Mouse (Mus musculus) hindbrain, embryonic 10.5 days (tissue): Measurements from ENCODE around the gene Smndc1. TPM values are rescaled to one million over a fixed set of nuclear protein-coding genes. Genes with fewer than 3 reads are reported as not detected.
"Not testable (repeated sequence)": the region's sequence is repeated elsewhere in the genome, so short reads cannot be mapped to it uniquely, and the experiment has no call there.

Source experiments
- DNase-seq: peaks from one replicate; pipeline ENCODE4 v3.0.0-alpha.2; 2017; ENCODE audit warnings: low spot score
- H3K27ac ChIP-seq: fragments of 300-500 bp; sonication (generic); 2 replicates; pipeline ENCODE4 v1.5.1; 2016; ENCODE audit warnings: mild to moderate bottlenecking, moderate library complexity
- H3K27me3 ChIP-seq: fragments of 300-500 bp; sonication (generic); 2 replicates; pipeline ENCODE4 v1.6.1; 2016; ENCODE audit warnings: mild to moderate bottlenecking; ENCODE audit not compliant: poor library complexity, insufficient read depth, severe bottlenecking
- H3K36me3 ChIP-seq: fragments of 300-500 bp; sonication (generic); 2 replicates; pipeline ENCODE4 v1.6.1; 2016; ENCODE audit warnings: mild to moderate bottlenecking, moderate library complexity
- H3K4me1 ChIP-seq: fragments of 300-500 bp; sonication (generic); replicated peaks from 2 replicates; pipeline ENCODE4 v1.6.1; 2016; ENCODE audit warnings: mild to moderate bottlenecking
- H3K4me3 ChIP-seq: fragments of 300-500 bp; sonication (generic); 2 replicates; pipeline ENCODE4 v1.5.1; 2016; ENCODE audit warnings: mild to moderate bottlenecking, moderate library complexity
- H3K9me3 ChIP-seq: fragments of 300-500 bp; sonication (generic); 2 replicates; pipeline ENCODE4 v1.6.1; 2016; ENCODE audit warnings: mild to moderate bottlenecking, moderate library complexity
- WGBS: fragments of 180-500 bp; shearing (Covaris S2); methylation state at CpG from one replicate; pipeline ENCODE4 v1.1.7; 2016; 5-methylcytosine and 5-hydroxymethylcytosine counted together
- polyA plus RNA-seq: library from polyadenylated mRNA; unstranded; fragments of >200 nt; fragmentation: Nextera tagmentation; extraction: Ambion mirVana; gene quantifications from 2 replicates; pipeline ENCODE4 v1.2.1, GENCODE M21; 2016

Smndc1 gene
- polyA plus RNA-seq, 1 experiment from 2014 or later: 36.4 TPM

DNA sequence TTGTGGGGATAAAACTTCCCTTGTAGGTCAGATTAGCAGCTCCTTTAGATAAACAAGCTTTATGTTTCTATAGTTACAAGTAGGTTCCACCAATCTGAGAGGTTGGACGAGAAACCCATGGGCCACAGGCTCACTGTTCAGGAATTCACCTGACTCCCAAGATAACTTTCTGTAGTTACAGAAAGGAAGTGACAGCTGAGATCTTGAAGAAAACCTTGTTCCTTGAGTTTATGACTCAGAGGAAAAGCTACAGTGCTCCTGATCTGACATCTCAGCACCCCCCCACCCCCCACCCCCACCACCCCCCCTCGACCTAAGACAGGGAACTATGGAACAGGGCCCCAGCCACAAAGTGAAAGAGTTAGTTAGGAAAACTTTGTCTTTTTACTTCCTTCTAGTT lies 15.4 kb upstream of the Smndc1 start:
- Histone ChIP-seq H3K27ac (no peak overlapping the region), H3K9me3 (no peaks in the 10 kb centered on the region), H3K36me3 (no peaks in the 10 kb centered on the region), H3K4me1 (peaks cover 12% of the 10 kb centered on the region), H3K27me3 (no peaks in the 10 kb centered on the region), H3K4me3 (no peak overlapping the region)
- WGBS: 74% methylated on average over 2 of the region's 2 CpGs
- no peak for DNase-seq

DNA sequence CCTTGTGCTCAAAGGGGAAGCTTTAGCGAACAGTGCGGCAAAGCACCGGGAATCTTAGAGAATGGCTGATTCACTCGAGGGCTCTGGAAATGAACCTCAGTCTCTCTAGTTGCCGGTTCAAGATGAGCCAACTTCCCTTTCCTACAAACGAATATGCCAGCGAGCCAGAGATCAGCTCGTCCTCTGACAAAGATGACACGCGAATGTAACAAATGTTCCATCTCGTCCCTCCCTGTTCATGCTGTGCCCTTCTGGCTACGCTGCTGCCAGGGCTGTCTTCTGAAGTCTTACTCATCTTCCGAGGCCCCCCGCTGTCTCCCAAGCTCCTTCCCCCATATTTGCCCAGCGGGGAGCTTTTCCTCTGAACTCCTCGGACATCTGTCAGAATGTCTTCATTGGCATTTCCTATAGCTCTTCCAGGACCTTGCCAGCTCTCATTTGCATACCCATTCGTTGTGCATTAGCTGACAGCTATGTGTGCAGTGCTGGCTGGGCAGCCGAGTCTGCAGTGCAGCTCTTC lies 14.5 kb upstream of the Smndc1 start:
- peaks cover 3% of the 10 kb centered on the region for H3K4me1 ChIP-seq
- no peak for DNase-seq
- H3K36me3 ChIP-seq: no peaks in the 10 kb centered on the region
- H3K4me3 ChIP-seq: no peak overlapping the region
- H3K9me3 ChIP-seq: no peaks in the 10 kb centered on the region
- no peaks in the 10 kb centered on the region for H3K27me3 ChIP-seq
- WGBS: 69% methylated on average over 18 of the region's 18 CpGs
- H3K27ac ChIP-seq: no peak overlapping the region

DNA sequence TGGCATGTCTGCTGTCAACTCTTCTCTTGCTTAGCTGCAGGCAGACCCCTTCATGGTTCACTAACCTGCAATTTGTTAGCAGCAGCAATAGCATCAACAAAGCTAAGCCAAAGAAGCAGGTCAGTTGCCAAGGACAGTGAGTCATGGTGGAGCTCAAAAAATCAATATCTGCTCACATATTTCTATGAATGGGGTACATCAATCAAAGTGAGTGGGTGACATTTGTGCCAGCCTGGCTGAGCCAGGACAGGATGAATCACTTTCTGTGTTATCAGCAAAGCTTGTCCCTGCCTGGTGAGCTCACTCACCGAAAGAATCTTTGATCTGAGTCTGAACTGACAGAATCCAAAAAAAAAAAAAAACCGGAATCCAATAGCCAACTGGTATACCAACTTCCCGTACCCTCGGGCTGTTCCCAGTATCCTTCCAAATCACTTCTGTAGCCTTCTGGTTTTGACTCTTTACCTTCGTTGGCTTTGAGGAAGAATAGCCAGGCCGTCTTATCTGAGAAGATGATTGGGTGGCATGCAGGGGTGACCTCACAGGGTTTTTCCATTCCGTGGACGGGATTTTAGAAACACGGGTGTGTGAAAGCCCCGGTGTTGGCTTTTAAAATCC lies 13.9 kb upstream of the Smndc1 start:
- no peaks in the 10 kb centered on the region; the same call in 1 of the 2 replicates for H3K4me1 ChIP-seq
- H3K36me3 ChIP-seq: no peaks in the 10 kb centered on the region
- H3K27ac ChIP-seq: no peak overlapping the region
- DNase-seq: no peak
- no peaks in the 10 kb centered on the region for H3K27me3 ChIP-seq
- no peaks in the 10 kb centered on the region for H3K9me3 ChIP-seq
- WGBS: 87% methylated on average over 10 of the region's 10 CpGs
- no peak overlapping the region for H3K4me3 ChIP-seq

GRCm38 (mm10) chr19:53402741-53403432 lies 12.5 kb upstream of the Smndc1 start:
- no peak overlapping the region for H3K27ac ChIP-seq
- no peaks in the 10 kb centered on the region for H3K9me3 ChIP-seq
- H3K4me1 ChIP-seq: no peaks in the 10 kb centered on the region; the same call in 1 of the 2 replicates
- H3K27me3 ChIP-seq: no peaks in the 10 kb centered on the region
- 58% methylated on average over 12 of the region's 12 CpGs for WGBS
- DNase-seq: no peak
- H3K4me3 ChIP-seq: no peak overlapping the region
- no peaks in the 10 kb centered on the region for H3K36me3 ChIP-seq

GRCm38 (mm10) chr19:53400332-53401110 lies 10.1 kb upstream of the Smndc1 start:
- no peaks in the 10 kb centered on the region for H3K36me3 ChIP-seq
- no peaks in the 10 kb centered on the region; the same call in 1 of the 2 replicates for H3K4me1 ChIP-seq
- H3K27ac ChIP-seq: no peak overlapping the region
- WGBS: 86% methylated on average over 16 of the region's 16 CpGs
- DNase-seq: no peak
- no peaks in the 10 kb centered on the region for H3K27me3 ChIP-seq
- H3K9me3 ChIP-seq: no peaks in the 10 kb centered on the region
- H3K4me3 ChIP-seq: no peak overlapping the region

GRCm38 (mm10) chr19:53399213-53399612 lies 8.8 kb upstream of the Smndc1 start:
- DNase-seq: no peak

GRCm38 (mm10) chr19:53397451-53398233 lies 7.3 kb upstream of the Smndc1 start:
- no peak for DNase-seq
- H3K27ac ChIP-seq: no peak overlapping the region
- H3K4me1 ChIP-seq: peaks cover 4% of the 10 kb centered on the region; the same call in 1 of the 2 replicates
- H3K36me3 ChIP-seq: no peaks in the 10 kb centered on the region
- no peaks in the 10 kb centered on the region for H3K27me3 ChIP-seq
- no peak overlapping the region for H3K4me3 ChIP-seq
- WGBS: 84% methylated on average over 12 of the region's 12 CpGs
- H3K9me3 ChIP-seq: no peaks in the 10 kb centered on the region

More at GRCm38 (mm10) chr19:53399213-53399612, 8.8 kb upstream of the Smndc1 start:
- Histone ChIP-seq H3K27me3 (no peaks in the 10 kb centered on the region), H3K36me3 (no peaks in the 10 kb centered on the region), H3K4me3 (no peak overlapping the region), H3K4me1 (no peaks in the 10 kb centered on the region), H3K9me3 (no peaks in the 10 kb centered on the region), H3K27ac (no peak overlapping the region)
- WGBS: 85% methylated on average over 4 of the region's 4 CpGs

GRCm38 (mm10) chr19:53395805-53396204 lies 5.4 kb upstream of the Smndc1 start:
- WGBS: 46% methylated on average over 5 of the region's 5 CpGs
- not testable (repeated sequence) for H3K27ac ChIP-seq, H3K9me3 ChIP-seq, H3K36me3 ChIP-seq, H3K27me3 ChIP-seq, DNase-seq, H3K4me3 ChIP-seq
- peaks cover 18% of the 10 kb centered on the region for H3K4me1 ChIP-seq

GRCm38 (mm10) chr19:53394956-53395355 lies 4.6 kb upstream of the Smndc1 start:
- H3K4me3 ChIP-seq, H3K36me3 ChIP-seq, H3K27me3 ChIP-seq, H3K27ac ChIP-seq, DNase-seq, H3K9me3 ChIP-seq: not testable (repeated sequence)
- WGBS: 78% methylated on average over 3 of the region's 3 CpGs
- H3K4me1 ChIP-seq: peaks cover 18% of the 10 kb centered on the region

- WGBS: 22% methylated on average over 7 of the region's 7 CpGs
- Histone ChIP-seq H3K36me3 (no peaks in the 10 kb centered on the region), H3K4me1 (peaks cover 18% of the 10 kb centered on the region), H3K9me3 (no peaks in the 10 kb centered on the region), H3K4me3 (no peak overlapping the region), H3K27me3 (no peaks in the 10 kb centered on the region), H3K27ac (no peak overlapping the region)
- no peak for DNase-seq
Observed at GRCm38 (mm10) chr19:53394552-53394951, 4.2 kb upstream of the Smndc1 start.

DNA sequence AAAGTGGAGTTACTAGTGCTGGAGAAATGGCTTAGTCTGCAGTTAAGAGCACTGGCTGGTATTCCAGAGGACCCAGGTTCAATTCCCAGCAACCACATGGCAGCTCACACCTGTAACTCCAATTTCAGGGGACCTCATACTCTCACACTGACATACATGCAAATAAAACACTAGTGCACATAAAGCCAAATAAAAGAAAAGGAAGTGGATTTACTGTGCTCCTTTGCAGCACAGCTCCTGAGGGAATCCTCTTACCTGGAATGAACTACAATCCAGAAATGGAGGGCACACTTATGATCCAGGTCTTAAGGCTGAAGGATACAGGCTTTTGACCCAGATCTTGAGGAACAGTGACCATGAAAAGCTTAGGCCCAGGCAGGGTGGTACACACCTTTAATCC lies 3.3 kb upstream of the Smndc1 start:
- no peaks in the 10 kb centered on the region for H3K27me3 ChIP-seq
- H3K4me3 ChIP-seq: no peak overlapping the region
- DNase-seq: no peak
- H3K27ac ChIP-seq: no peak overlapping the region
- H3K4me1 ChIP-seq: peaks cover 24% of the 10 kb centered on the region
- H3K36me3 ChIP-seq: peaks cover 5% of the 10 kb centered on the region
- no peaks in the 10 kb centered on the region for H3K9me3 ChIP-seq

DNA sequence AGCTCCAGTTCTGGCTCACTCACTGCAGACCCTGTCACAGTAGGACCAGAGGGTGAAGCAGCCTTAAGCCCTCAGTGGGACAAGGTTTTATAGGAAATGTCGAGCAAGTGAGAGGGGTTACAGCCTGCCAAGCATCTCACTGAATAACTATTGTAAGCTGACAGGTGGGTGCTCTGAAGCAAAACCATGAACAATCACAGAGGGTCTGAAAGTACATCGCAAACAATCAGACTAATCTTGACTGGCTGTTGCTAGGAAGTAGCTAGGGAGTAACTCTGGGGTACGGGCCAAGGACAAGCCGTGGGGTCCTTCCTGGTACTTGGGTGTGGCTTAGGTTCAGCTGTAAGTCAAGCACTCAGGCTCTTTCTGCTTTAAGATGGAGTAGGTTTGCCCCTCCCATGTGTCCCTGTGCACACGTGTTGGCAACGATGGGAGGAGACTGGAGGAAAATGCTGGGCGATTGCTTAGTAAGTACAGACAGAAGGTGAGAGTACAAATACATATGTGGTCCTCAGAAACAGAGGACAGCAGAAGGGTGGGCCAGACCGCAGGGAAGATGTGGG lies 2.5 kb upstream of the Smndc1 start:
- 77% methylated on average over 8 of the region's 8 CpGs for WGBS

More for the DNA sequence above, 2.5 kb upstream of the Smndc1 start:
- no peaks in the 10 kb centered on the region for H3K9me3 ChIP-seq
- peaks cover 13% of the 10 kb centered on the region for H3K36me3 ChIP-seq
- no peak overlapping the region for H3K27ac ChIP-seq
- H3K27me3 ChIP-seq: no peaks in the 10 kb centered on the region
- H3K4me3 ChIP-seq: no peak overlapping the region
- DNase-seq: no peak
- peaks cover 24% of the 10 kb centered on the region for H3K4me1 ChIP-seq
